Mouse (Mus musculus): Measurements from ENCODE around the gene Ptgfr. TPM values are rescaled to one million over a fixed set of nuclear protein-coding genes. Genes with fewer than 3 reads are reported as not detected.

Ptgfr gene
- polyA plus RNA-seq, 2 experiments = 0.01 TPM; not detected in 1

DNA sequence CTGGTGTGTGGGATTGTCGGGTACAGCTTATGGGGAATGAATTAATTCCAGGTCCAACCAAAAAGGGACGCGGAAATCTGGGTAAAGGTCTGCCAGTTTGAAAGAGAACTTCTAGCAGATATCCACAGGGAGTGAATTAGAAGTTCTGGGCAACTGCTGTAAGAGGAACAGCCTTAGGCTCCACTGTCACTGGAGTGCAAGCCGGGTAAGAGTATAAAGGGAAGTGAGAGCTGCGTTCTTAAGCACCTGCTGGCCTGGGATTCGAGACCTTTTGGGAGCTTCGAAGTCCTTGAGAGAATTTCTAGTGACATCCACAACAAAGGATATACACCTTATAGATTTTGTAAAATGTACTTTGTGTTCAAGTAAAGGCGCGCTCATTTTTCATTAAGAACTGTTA is 319 bp upstream of the Ptgfr start:
- DNase-seq (ENCODE audit: low read depth in 3 of 3, low spot score in 3 of 3) (no peak), ATAC-seq (ENCODE audit: insufficient read depth) (no peak)
- Histone ChIP-seq H3K27ac (no peak overlapping the region), H3K4me1 (replicated peaks; ENCODE audit: control insufficient read depth in 2 of 2, insufficient read depth in 2 of 2, low read length in 1 of 2) (no peaks in the 10 kb centered on the region), H3K27me3 (ENCODE audit: control insufficient read depth, insufficient read depth, low read length) (no peaks in the 10 kb centered on the region; the same call in 1 of the 2 replicates), H3K9me3 (ENCODE audit: control insufficient read depth, low read length) (no peaks in the 10 kb centered on the region), H3K4me2 (ENCODE audit: low read depth) (peak overlapping the region; percentile 47; the same call in 1 of the 2 replicates), H3K9ac (replicated peaks) (no peak overlapping the region), H3K4me3 (ENCODE audit: insufficient read depth in 1 of 2, low read depth in 2 of 2, low read length in 2 of 2) (no peak overlapping the region), H3K36me3 (replicated peaks; ENCODE audit: control insufficient read depth, insufficient read depth, low read depth) (no peaks in the 10 kb centered on the region)
- 33% methylated on average over 9 of the region's 9 CpGs for WGBS (ENCODE audit: insufficient replicate concordance)
- no peak for TF ChIP-seq CTCF (IDR thresholded peaks at IDR 0.05; ENCODE audit: low read depth)
- TF ChIP-seq EP300 (IDR thresholded peaks at IDR 0.05; ENCODE audit: low read depth) = no peak

DNA sequence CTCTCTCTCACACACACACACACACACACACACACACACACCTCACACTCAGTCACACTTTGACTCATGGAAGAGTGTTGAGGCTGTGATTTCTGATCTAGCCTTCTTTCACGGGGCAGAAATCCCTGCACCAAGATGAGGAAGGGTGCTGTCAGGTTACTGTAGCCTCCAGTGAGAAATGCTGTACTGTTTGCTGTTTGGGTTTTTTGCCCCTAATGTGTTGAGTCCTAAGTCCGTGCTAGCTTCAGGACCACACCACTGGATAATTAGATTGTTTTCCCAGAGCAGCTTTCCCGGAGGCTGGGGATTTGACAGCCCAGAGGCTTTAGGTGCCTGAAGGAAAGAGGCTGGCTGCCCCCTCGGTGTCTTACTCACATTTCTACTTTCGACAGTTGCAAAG is 979 bp downstream of the Ptgfr start:
- Histone ChIP-seq H3K4me3 (ENCODE audit: insufficient read depth in 1 of 2, low read depth in 2 of 2, low read length in 2 of 2) (no peak overlapping the region), H3K36me3 (replicated peaks; ENCODE audit: control insufficient read depth, insufficient read depth, low read depth) (no peaks in the 10 kb centered on the region), H3K9me3 (ENCODE audit: control insufficient read depth, low read length) (no peaks in the 10 kb centered on the region), H3K4me1 (replicated peaks; ENCODE audit: control insufficient read depth in 2 of 2, insufficient read depth in 2 of 2, low read length in 1 of 2) (no peaks in the 10 kb centered on the region), H3K27me3 (ENCODE audit: control insufficient read depth, insufficient read depth, low read length) (no peaks in the 10 kb centered on the region; the same call in 1 of the 2 replicates), H3K9ac (replicated peaks) (no peak overlapping the region), H3K27ac (no peak overlapping the region), H3K4me2 (ENCODE audit: low read depth) (no peak overlapping the region)
- DNase-seq (ENCODE audit: low read depth in 3 of 3, low spot score in 3 of 3) (no peak), ATAC-seq (ENCODE audit: insufficient read depth) (no peak)
- WGBS (ENCODE audit: insufficient replicate concordance) = 6% methylated on average over 5 of the region's 5 CpGs
- TF ChIP-seq CTCF (IDR thresholded peaks at IDR 0.05; ENCODE audit: low read depth) (no peak), EP300 (IDR thresholded peaks at IDR 0.05; ENCODE audit: low read depth) (no peak)

DNA sequence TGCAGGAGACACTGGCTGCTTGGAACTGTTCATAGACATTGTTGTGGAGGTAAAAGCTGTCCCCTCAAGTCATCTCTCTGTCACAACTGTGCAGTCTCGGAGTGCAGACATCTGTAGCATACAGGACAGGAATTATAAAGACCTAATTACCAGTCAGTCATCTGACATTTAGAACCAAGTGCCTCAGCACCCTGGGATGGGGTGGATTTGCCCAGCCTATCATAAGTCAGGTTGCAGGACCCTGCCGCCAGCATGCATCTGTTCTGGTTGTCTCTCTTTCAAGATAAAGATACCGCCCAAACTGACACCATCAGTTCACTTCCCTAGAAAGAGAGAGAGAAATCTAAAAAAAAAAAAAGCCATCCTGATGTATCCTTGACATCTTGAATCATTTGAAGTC is 1.6 kb downstream of the Ptgfr start:
- ATAC-seq (ENCODE audit: insufficient read depth) (no peak), DNase-seq (ENCODE audit: low read depth in 3 of 3, low spot score in 3 of 3) (no peak)
- Histone ChIP-seq H3K36me3 (replicated peaks; ENCODE audit: control insufficient read depth, insufficient read depth, low read depth) (no peaks in the 10 kb centered on the region), H3K27ac (no peak overlapping the region), H3K4me2 (ENCODE audit: low read depth) (no peak overlapping the region), H3K27me3 (ENCODE audit: control insufficient read depth, insufficient read depth, low read length) (no peaks in the 10 kb centered on the region; the same call in 1 of the 2 replicates), H3K4me1 (replicated peaks; ENCODE audit: control insufficient read depth in 2 of 2, insufficient read depth in 2 of 2, low read length in 1 of 2) (no peaks in the 10 kb centered on the region), H3K4me3 (ENCODE audit: insufficient read depth in 1 of 2, low read depth in 2 of 2, low read length in 2 of 2) (no peak overlapping the region), H3K9me3 (ENCODE audit: control insufficient read depth, low read length) (no peaks in the 10 kb centered on the region), H3K9ac (replicated peaks) (no peak overlapping the region)
- 58% methylated on average over 3 of the region's 3 CpGs for WGBS (ENCODE audit: insufficient replicate concordance)
- no peak for TF ChIP-seq CTCF (IDR thresholded peaks at IDR 0.05; ENCODE audit: low read depth)
- no peak for TF ChIP-seq EP300 (IDR thresholded peaks at IDR 0.05; ENCODE audit: low read depth)

DNA sequence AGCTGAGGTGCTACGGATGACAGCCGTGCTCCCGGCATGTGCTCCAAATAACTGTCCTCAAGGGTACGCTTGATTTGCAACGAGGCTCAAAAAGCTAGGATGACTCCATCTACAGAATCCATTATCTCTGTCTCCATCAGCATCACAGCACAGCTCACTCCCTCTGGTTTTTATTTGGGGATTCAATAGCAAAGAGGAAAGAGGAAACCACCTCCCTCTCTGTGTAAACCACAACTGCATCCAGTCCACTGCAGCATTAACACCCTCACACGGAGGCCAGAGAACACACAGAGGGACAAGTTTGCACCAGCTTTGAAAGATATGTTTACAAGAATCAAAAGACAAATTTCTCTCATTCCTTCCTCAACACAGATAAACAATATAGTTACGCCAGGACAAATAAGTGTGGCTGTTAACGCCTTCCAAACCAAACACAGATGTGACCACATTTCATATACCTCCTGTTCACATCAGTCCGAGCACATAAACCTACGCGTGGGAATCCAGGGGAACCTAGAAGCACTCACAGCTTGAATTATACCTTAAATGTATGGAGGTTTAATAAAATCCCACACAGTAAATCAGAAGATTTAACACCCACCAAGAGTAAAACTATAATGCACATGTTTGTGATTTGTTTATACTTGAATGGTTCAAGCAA is 9.3 kb downstream of the Ptgfr start:
- no peak overlapping the region for H3K4me3 ChIP-seq (ENCODE audit: insufficient read depth in 1 of 2, low read depth in 2 of 2, low read length in 2 of 2)
- no peak overlapping the region for H3K4me2 ChIP-seq (ENCODE audit: low read depth)
- no peaks in the 10 kb centered on the region for H3K27me3 ChIP-seq (ENCODE audit: control insufficient read depth, insufficient read depth, low read length)
- H3K36me3 ChIP-seq (replicated peaks; ENCODE audit: control insufficient read depth, insufficient read depth, low read depth) = no peaks in the 10 kb centered on the region
- H3K9ac ChIP-seq (replicated peaks) = no peak overlapping the region
- no peaks in the 10 kb centered on the region for H3K4me1 ChIP-seq (replicated peaks; ENCODE audit: control insufficient read depth in 2 of 2, insufficient read depth in 2 of 2, low read length in 1 of 2)
- WGBS (ENCODE audit: insufficient replicate concordance) = 58% methylated on average over 11 of the region's 11 CpGs
- H3K27ac ChIP-seq = no peak overlapping the region
- TF ChIP-seq EP300 (IDR thresholded peaks at IDR 0.05; ENCODE audit: low read depth) (no peak), CTCF (IDR thresholded peaks at IDR 0.05; ENCODE audit: low read depth) (no peak)
- H3K9me3 ChIP-seq (ENCODE audit: control insufficient read depth, low read length) = no peaks in the 10 kb centered on the region
- DNase-seq (ENCODE audit: low read depth in 3 of 3, low spot score in 3 of 3) (no peak), ATAC-seq (ENCODE audit: insufficient read depth) (no peak)

DNA sequence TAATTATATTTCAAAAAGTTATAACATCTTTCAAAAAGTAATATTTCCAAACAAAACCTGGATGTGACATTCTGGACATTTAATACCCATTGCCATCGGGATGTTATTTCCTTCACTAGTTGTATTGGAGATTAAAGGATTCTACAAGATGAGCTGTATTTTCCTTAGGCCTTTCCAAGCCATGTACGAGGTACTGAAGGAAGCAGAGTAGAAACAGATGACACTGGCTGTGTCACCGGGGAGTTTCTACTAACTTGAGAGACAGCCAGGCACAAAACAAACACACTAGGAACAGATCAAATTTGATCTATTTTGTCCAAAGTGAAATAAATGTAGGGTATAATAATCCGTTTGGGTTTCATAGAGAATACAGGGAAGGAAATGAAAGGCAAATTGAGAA is 17.6 kb downstream of the Ptgfr start:
- ATAC-seq (ENCODE audit: insufficient read depth) (no peak), DNase-seq (ENCODE audit: low read depth in 3 of 3, low spot score in 3 of 3) (no peak)
- Histone ChIP-seq H3K4me1 (replicated peaks; ENCODE audit: control insufficient read depth in 2 of 2, insufficient read depth in 2 of 2, low read length in 1 of 2) (no peaks in the 10 kb centered on the region), H3K4me3 (ENCODE audit: insufficient read depth in 1 of 2, low read depth in 2 of 2, low read length in 2 of 2) (no peak overlapping the region), H3K27me3 (ENCODE audit: control insufficient read depth, insufficient read depth, low read length) (no peaks in the 10 kb centered on the region), H3K36me3 (replicated peaks; ENCODE audit: control insufficient read depth, insufficient read depth, low read depth) (no peaks in the 10 kb centered on the region), H3K4me2 (ENCODE audit: low read depth) (no peak overlapping the region), H3K27ac (no peak overlapping the region), H3K9ac (replicated peaks) (no peak overlapping the region), H3K9me3 (ENCODE audit: control insufficient read depth, low read length) (no peaks in the 10 kb centered on the region)
- WGBS (ENCODE audit: insufficient replicate concordance) = 54% methylated on average over 4 of the region's 4 CpGs
- TF ChIP-seq EP300 (IDR thresholded peaks at IDR 0.05; ENCODE audit: low read depth) (no peak), CTCF (IDR thresholded peaks at IDR 0.05; ENCODE audit: low read depth) (no peak)
